Mouse (Mus musculus): Measurements from ENCODE around the gene Alcam. TPM values are rescaled to one million over a fixed set of nuclear protein-coding genes. Genes with fewer than 3 reads are reported as not detected.

Gene Alcam
- polyA plus RNA-seq, 1 experiment = 141 TPM

GRCm38 (mm10) chr16:52428505-52428904 lies 25.4 kb downstream of the Alcam start:
- Histone ChIP-seq H3K4me3 (ENCODE audit: insufficient read depth, low read length) (no peak overlapping the region), H3K4me1 (ENCODE audit: control insufficient read depth, insufficient read depth, low read length) (peaks cover 9% of the 10 kb centered on the region), H3K27ac (ENCODE audit: insufficient read depth, low read depth, low read length) (no peak overlapping the region)
- no peak for TF ChIP-seq POLR2A (IDR thresholded peaks at IDR 0.05; ENCODE audit: borderline replicate concordance, low read depth, low read length)
- no peak for TF ChIP-seq CTCF (IDR thresholded peaks at IDR 0.05; ENCODE audit: low read depth, low read length)

GRCm38 (mm10) chr16:52418568-52419158 lies 35.2 kb downstream of the Alcam start:
- TF ChIP-seq POLR2A (IDR thresholded peaks at IDR 0.05; ENCODE audit: borderline replicate concordance, low read depth, low read length) (no peak), CTCF (IDR thresholded peaks at IDR 0.05; ENCODE audit: low read depth, low read length) (no peak)
- Histone ChIP-seq H3K4me3 (ENCODE audit: insufficient read depth, low read length) (peak overlapping the region; percentile 19; the same call in 1 of the 2 replicates), H3K27ac (ENCODE audit: insufficient read depth, low read depth, low read length) (peak overlapping the region; percentile 99), H3K4me1 (ENCODE audit: control insufficient read depth, insufficient read depth, low read length) (peaks cover 20% of the 10 kb centered on the region)

DNA sequence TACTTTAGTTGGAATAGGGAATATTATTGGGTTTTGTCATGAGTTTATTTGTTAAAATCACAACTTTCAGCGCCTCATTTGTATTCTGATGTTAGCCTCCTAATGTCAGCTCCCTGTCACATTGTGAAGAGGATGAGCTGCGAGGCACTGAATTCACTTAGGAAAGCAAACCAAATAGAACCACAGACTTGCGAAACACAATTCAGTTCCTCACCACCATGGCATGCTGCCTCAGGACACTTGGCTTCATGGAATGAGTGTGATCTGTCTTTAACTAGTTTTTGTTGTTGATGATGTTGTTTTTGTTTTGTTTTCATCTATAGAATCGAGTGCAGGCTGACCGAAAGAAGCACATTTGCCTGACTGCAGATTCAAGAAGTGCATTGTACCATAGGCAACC lies 35.9 kb downstream of the Alcam start:
- TF ChIP-seq POLR2A (IDR thresholded peaks at IDR 0.05; ENCODE audit: borderline replicate concordance, low read depth, low read length) = no peak
- no peak for TF ChIP-seq CTCF (IDR thresholded peaks at IDR 0.05; ENCODE audit: low read depth, low read length)
- Histone ChIP-seq H3K4me3 (ENCODE audit: insufficient read depth, low read length) (peak overlapping the region; percentile 49), H3K27ac (ENCODE audit: insufficient read depth, low read depth, low read length) (peak overlapping the region; percentile 99), H3K4me1 (ENCODE audit: control insufficient read depth, insufficient read depth, low read length) (peaks cover 20% of the 10 kb centered on the region)

DNA sequence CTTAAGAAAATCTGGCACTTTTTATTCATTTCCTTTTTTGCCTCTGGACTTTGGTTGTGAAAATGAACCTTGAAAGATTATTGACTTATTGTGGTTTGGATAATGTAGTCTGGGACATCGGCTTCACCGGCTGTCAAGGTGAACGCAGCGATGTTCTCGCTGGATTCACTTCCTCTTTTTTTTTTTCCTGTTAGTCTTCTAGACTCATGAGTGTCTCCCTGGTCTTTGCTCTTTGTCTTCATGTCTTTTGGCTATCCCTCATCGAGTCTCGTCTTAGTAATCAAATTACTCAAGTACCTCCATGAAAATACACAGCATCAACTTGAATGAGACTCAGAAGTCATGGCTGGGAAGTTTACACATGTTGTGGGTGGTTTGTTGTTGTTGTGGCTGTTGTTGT lies 36.7 kb downstream of the Alcam start:
- Histone ChIP-seq H3K4me1 (ENCODE audit: control insufficient read depth, insufficient read depth, low read length) (peaks cover 20% of the 10 kb centered on the region), H3K27ac (ENCODE audit: insufficient read depth, low read depth, low read length) (peak overlapping the region; percentile 89), H3K4me3 (ENCODE audit: insufficient read depth, low read length) (peak overlapping the region; percentile 35)
- TF ChIP-seq POLR2A (IDR thresholded peaks at IDR 0.05; ENCODE audit: borderline replicate concordance, low read depth, low read length) = no peak
- no peak for TF ChIP-seq CTCF (IDR thresholded peaks at IDR 0.05; ENCODE audit: low read depth, low read length)

GRCm38 (mm10) chr16:52413714-52414113 lies 40.2 kb downstream of the Alcam start:
- Histone ChIP-seq H3K27ac (ENCODE audit: insufficient read depth, low read depth, low read length) (no peak overlapping the region), H3K4me1 (ENCODE audit: control insufficient read depth, insufficient read depth, low read length) (peaks cover 10% of the 10 kb centered on the region), H3K4me3 (ENCODE audit: insufficient read depth, low read length) (no peak overlapping the region)
- TF ChIP-seq POLR2A (IDR thresholded peaks at IDR 0.05; ENCODE audit: borderline replicate concordance, low read depth, low read length) (no peak), CTCF (IDR thresholded peaks at IDR 0.05; ENCODE audit: low read depth, low read length) (no peak)

DNA sequence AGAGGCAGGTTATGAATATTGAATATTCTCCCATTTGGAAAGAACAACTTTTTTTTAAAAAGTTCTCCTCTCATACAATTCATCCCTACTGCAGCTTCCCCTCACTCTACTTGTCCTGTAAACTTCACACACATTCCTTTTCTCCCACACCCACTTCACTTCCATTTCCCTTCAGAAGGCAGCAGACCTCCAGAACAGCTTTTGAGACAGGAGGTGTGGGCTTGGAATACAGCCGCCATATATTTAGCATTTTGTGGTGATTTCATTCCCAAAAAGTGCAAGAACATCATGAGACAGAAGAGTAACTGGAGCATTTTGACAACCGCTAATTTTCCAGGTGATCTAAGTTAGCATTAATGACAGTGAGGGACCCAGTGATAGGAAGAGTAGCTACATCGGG lies 47.8 kb downstream of the Alcam start:
- no peak for TF ChIP-seq CTCF (IDR thresholded peaks at IDR 0.05; ENCODE audit: low read depth, low read length)
- TF ChIP-seq POLR2A (IDR thresholded peaks at IDR 0.05; ENCODE audit: borderline replicate concordance, low read depth, low read length) = no peak
- Histone ChIP-seq H3K4me1 (ENCODE audit: control insufficient read depth, insufficient read depth, low read length) (peaks cover 3% of the 10 kb centered on the region; the same call in 1 of the 2 replicates), H3K27ac (ENCODE audit: insufficient read depth, low read depth, low read length) (no peak overlapping the region), H3K4me3 (ENCODE audit: insufficient read depth, low read length) (no peak overlapping the region)

DNA sequence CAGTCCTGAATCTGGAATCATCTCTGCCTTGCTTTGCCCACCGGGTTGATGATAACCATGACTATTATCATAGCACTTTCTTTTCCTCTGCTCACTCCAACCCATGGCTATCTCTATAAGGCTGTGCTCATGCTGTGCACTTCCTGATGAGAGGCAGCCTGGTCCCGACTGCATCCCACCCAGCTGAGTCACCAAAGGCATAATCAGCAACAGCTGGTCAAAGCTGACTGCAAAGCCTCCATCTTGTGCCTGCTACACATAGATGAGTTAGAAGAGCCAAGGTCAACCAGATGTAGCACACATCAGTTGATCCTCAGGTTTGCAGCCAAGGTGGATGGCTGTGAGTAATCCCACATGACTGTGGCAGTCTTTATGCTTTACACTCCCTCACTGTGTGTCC lies 48.6 kb downstream of the Alcam start:
- H3K4me3 ChIP-seq (ENCODE audit: insufficient read depth, low read length) = no peak overlapping the region
- peaks cover 3% of the 10 kb centered on the region; the same call in 1 of the 2 replicates for H3K4me1 ChIP-seq (ENCODE audit: control insufficient read depth, insufficient read depth, low read length)
- TF ChIP-seq CTCF (IDR thresholded peaks at IDR 0.05; ENCODE audit: low read depth, low read length) (no peak), POLR2A (IDR thresholded peaks at IDR 0.05; ENCODE audit: borderline replicate concordance, low read depth, low read length) (no peak)
- no peak overlapping the region for H3K27ac ChIP-seq (ENCODE audit: insufficient read depth, low read depth, low read length)

GRCm38 (mm10) chr16:52399112-52399511 lies 54.8 kb downstream of the Alcam start:
- Histone ChIP-seq H3K4me1 (ENCODE audit: control insufficient read depth, insufficient read depth, low read length) (no peaks in the 10 kb centered on the region), H3K4me3 (ENCODE audit: insufficient read depth, low read length) (no peak overlapping the region), H3K27ac (ENCODE audit: insufficient read depth, low read depth, low read length) (no peak overlapping the region)
- TF ChIP-seq CTCF (IDR thresholded peaks at IDR 0.05; ENCODE audit: low read depth, low read length) (no peak), POLR2A (IDR thresholded peaks at IDR 0.05; ENCODE audit: borderline replicate concordance, low read depth, low read length) (no peak)

DNA sequence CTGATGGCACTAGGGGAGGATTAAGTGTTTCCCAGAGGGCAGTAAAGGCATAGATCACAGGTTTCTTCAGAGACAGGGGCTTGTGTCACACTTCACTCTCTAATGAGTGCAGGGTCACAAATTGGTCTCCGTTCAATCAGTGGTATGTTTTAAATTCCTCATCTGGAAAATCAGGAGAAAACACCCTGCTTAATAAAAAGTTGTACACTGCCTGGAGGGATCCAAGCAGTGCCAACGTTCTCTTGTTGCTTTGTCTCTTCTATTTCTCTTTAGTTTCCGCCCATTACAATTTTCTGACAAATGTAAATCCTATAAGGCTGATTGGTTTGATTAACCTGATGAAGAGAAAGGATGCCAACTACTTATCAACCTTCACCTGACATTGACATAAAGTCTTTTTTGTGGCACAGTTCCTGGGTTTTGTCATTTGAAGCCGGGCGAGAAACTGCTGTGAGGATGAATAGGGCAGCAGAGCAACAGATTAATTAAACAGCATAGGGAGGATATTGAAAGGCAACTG lies 67.0 kb downstream of the Alcam start:
- no peak overlapping the region for H3K4me3 ChIP-seq (ENCODE audit: insufficient read depth, low read length)
- H3K27ac ChIP-seq (ENCODE audit: insufficient read depth, low read depth, low read length) = no peak overlapping the region
- H3K4me1 ChIP-seq (ENCODE audit: control insufficient read depth, insufficient read depth, low read length) = no peaks in the 10 kb centered on the region
- TF ChIP-seq CTCF (IDR thresholded peaks at IDR 0.05; ENCODE audit: low read depth, low read length) (no peak), POLR2A (IDR thresholded peaks at IDR 0.05; ENCODE audit: borderline replicate concordance, low read depth, low read length) (no peak)

DNA sequence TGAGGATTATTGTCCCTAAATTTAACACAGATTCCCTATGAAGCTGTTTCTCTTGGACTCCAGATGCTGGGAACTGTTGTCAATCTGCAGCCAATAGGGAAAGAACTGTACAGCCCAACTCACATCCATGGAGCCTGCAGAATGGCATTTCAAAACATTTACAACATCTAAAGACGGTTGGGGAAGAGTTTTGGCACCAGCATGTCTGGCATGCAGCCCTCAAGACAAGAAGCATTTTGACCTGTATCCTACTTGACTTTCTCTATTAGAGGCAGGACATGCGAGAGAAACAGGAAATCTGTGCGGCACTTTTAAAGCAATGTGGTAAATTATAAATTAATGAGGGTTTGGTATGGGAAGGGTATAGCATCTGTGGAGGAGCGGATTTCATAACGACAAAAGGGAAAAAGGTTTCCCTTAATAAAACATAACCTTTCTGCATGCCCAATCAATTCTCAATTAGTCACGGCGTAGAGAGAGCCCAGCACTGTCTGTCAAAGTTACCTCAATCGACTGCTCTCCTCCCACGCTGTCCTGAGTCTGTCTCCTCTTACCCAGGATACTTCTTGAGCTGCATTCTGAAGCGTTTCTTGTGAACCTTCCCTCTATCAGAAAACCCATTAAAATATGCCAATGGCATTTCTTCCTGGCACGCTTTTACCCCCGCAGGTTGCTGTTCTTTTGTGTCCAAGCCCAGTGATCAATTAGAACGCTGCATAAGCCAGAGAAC lies 70.3 kb downstream of the Alcam start:
- H3K4me3 ChIP-seq (ENCODE audit: insufficient read depth, low read length) = no peak overlapping the region

More for the DNA sequence above, 70.3 kb downstream of the Alcam start:
- no peak overlapping the region for H3K27ac ChIP-seq (ENCODE audit: insufficient read depth, low read depth, low read length)
- no peak for TF ChIP-seq POLR2A (IDR thresholded peaks at IDR 0.05; ENCODE audit: borderline replicate concordance, low read depth, low read length)
- no peak for TF ChIP-seq CTCF (IDR thresholded peaks at IDR 0.05; ENCODE audit: low read depth, low read length)
- H3K4me1 ChIP-seq (ENCODE audit: control insufficient read depth, insufficient read depth, low read length) = no peaks in the 10 kb centered on the region
